Mouse (Mus musculus): ENCODE data around the gene Cep128. TPM values are rescaled to one million over a fixed set of nuclear protein-coding genes. Genes with fewer than 3 reads are reported as not detected.

Cep128 gene
- polyA plus RNA-seq, 1 experiment, result 216 TPM

DNA sequence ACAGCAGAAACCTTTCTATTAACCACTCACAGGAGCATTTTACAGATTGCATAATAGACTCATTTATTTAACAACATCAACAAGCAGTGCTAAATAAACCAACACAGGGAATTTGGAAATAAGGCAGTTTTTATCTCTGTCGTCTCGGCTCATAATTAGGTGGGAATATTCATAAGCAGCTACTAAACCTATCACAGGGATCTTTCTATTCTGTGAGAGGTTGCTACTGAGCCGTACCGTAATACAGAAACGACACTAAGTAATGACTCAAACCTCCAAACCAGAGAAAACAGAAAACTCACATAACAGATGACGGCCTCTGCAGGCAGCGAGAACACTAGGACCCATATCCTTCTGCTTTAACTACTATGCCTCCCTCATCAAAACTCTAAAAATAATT lies 163.6 kb downstream of the Cep128 start:
- Histone ChIP-seq H3K4me3 (ENCODE audit: control insufficient read depth, low read depth, low read length) (no peak overlapping the region), H3K27me3 (ENCODE audit: control insufficient read depth, insufficient read depth, low read length) (no peaks in the 10 kb centered on the region), H3K4me1 (ENCODE audit: control insufficient read depth, insufficient read depth, low read length) (no peaks in the 10 kb centered on the region), H3K36me3 (ENCODE audit: control insufficient read depth, insufficient read depth, low read length) (no peaks in the 10 kb centered on the region), H3K27ac (ENCODE audit: control insufficient read depth, insufficient read depth, low read depth, low read length) (no peak overlapping the region)
- TF ChIP-seq POLR2A (IDR thresholded peaks at IDR 0.05; ENCODE audit: control insufficient read depth, low read depth, low read length), result no peak
- no peak for TF ChIP-seq CTCF (IDR thresholded peaks at IDR 0.05; ENCODE audit: control insufficient read depth, insufficient read depth, insufficient replicate concordance, low read depth, low read length)

DNA sequence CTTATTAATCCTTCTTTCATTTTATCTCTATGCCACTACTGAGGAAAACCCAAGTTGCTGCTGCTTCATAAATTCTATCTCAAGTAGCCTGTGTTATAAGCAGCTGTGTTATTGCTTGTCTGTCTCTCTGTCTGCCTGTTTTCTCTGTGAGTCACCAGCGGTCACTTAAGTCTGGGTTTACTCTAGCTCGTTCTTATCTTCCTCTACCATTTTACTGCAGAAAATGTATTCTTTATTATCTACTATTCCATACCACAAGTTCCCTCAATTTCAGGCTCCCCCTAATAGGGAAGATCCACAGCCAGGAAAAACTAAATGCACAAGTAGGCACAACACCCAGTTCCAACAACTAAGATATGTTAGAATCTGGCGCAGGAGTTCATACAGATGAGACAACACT lies 178.7 kb downstream of the Cep128 start:
- no peaks in the 10 kb centered on the region for H3K36me3 ChIP-seq (ENCODE audit: control insufficient read depth, insufficient read depth, low read length)
- TF ChIP-seq POLR2A (IDR thresholded peaks at IDR 0.05; ENCODE audit: control insufficient read depth, low read depth, low read length), result no peak
- TF ChIP-seq CTCF (IDR thresholded peaks at IDR 0.05; ENCODE audit: control insufficient read depth, insufficient read depth, insufficient replicate concordance, low read depth, low read length), result no peak
- no peak overlapping the region for H3K4me3 ChIP-seq (ENCODE audit: control insufficient read depth, low read depth, low read length)
- no peak overlapping the region for H3K27ac ChIP-seq (ENCODE audit: control insufficient read depth, insufficient read depth, low read depth, low read length)
- H3K27me3 ChIP-seq (ENCODE audit: control insufficient read depth, insufficient read depth, low read length), result no peaks in the 10 kb centered on the region
- no peaks in the 10 kb centered on the region for H3K4me1 ChIP-seq (ENCODE audit: control insufficient read depth, insufficient read depth, low read length)

DNA sequence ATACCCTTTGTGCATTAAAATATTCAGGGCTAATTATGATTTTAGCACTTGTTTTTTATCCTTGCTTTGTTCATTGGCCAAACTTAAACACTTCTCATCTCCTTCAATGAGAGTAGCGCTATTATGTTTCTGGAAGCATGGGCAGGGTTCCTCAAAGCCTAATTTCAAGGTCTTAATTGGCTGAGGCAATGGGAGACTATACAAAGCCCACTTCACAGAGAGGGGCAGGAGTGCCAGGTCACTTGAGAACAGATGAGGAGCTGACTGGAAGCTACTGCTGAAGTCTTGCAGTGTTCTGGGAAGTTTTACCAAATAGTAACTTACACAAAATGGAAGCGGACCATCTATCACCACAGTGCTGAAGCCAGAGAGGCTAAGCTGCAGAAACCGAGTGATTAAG lies 179.9 kb downstream of the Cep128 start:
- no peak overlapping the region for H3K4me3 ChIP-seq (ENCODE audit: control insufficient read depth, low read depth, low read length)
- H3K27me3 ChIP-seq (ENCODE audit: control insufficient read depth, insufficient read depth, low read length), result no peaks in the 10 kb centered on the region
- H3K27ac ChIP-seq (ENCODE audit: control insufficient read depth, insufficient read depth, low read depth, low read length), result no peak overlapping the region
- no peaks in the 10 kb centered on the region for H3K36me3 ChIP-seq (ENCODE audit: control insufficient read depth, insufficient read depth, low read length)
- TF ChIP-seq CTCF (IDR thresholded peaks at IDR 0.05; ENCODE audit: control insufficient read depth, insufficient read depth, insufficient replicate concordance, low read depth, low read length) (no peak), POLR2A (IDR thresholded peaks at IDR 0.05; ENCODE audit: control insufficient read depth, low read depth, low read length) (no peak)
- H3K4me1 ChIP-seq (ENCODE audit: control insufficient read depth, insufficient read depth, low read length), result no peaks in the 10 kb centered on the region

DNA sequence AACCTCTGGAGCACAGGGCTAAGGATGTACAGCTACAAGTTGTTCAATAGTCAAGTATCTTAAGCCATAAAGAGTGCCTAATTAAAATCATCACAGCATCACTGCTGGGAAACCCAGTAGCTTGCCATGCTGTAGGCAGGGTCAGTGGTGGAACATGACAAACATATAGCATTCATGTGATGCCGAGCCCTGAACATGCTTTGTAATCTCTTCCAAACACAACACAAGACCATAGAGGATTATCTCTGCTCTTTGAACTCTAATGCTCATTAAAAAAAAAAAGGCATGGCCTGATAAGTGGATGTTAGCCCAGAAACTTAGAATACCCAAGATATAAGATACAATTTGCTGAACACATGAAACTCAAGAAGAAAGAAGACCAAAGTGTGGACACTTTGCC lies 181.7 kb downstream of the Cep128 start:
- H3K27me3 ChIP-seq (ENCODE audit: control insufficient read depth, insufficient read depth, low read length), result no peaks in the 10 kb centered on the region
- H3K36me3 ChIP-seq (ENCODE audit: control insufficient read depth, insufficient read depth, low read length), result no peaks in the 10 kb centered on the region
- TF ChIP-seq CTCF (IDR thresholded peaks at IDR 0.05; ENCODE audit: control insufficient read depth, insufficient read depth, insufficient replicate concordance, low read depth, low read length), result no peak
- no peak for TF ChIP-seq POLR2A (IDR thresholded peaks at IDR 0.05; ENCODE audit: control insufficient read depth, low read depth, low read length)
- no peak overlapping the region for H3K4me3 ChIP-seq (ENCODE audit: control insufficient read depth, low read depth, low read length)
- no peak overlapping the region for H3K27ac ChIP-seq (ENCODE audit: control insufficient read depth, insufficient read depth, low read depth, low read length)
- no peaks in the 10 kb centered on the region for H3K4me1 ChIP-seq (ENCODE audit: control insufficient read depth, insufficient read depth, low read length)

DNA sequence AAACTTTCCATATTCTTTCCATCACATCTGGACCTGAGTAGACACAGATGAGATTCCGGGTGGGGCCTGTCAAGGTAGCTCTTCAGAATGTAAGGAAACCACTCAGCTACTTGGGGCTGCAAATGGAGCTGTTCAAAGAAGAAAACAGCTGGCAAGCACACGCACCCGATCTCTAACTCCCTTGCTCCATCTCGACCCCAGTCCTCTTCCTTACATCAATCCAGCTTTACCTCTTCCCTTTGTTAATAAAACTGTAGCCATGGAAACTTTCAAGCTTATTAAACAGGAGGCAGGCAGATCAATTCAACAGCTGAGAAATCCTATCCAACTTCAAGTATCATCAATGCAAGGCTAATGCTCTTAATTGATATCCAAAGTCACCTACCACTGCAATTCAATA lies 195.1 kb downstream of the Cep128 start:
- Histone ChIP-seq H3K36me3 (ENCODE audit: control insufficient read depth, insufficient read depth, low read length) (no peaks in the 10 kb centered on the region), H3K4me1 (ENCODE audit: control insufficient read depth, insufficient read depth, low read length) (no peaks in the 10 kb centered on the region), H3K27me3 (ENCODE audit: control insufficient read depth, insufficient read depth, low read length) (no peaks in the 10 kb centered on the region), H3K27ac (ENCODE audit: control insufficient read depth, insufficient read depth, low read depth, low read length) (no peak overlapping the region), H3K4me3 (ENCODE audit: control insufficient read depth, low read depth, low read length) (no peak overlapping the region)
- no peak for TF ChIP-seq POLR2A (IDR thresholded peaks at IDR 0.05; ENCODE audit: control insufficient read depth, low read depth, low read length)
- no peak for TF ChIP-seq CTCF (IDR thresholded peaks at IDR 0.05; ENCODE audit: control insufficient read depth, insufficient read depth, insufficient replicate concordance, low read depth, low read length)

DNA sequence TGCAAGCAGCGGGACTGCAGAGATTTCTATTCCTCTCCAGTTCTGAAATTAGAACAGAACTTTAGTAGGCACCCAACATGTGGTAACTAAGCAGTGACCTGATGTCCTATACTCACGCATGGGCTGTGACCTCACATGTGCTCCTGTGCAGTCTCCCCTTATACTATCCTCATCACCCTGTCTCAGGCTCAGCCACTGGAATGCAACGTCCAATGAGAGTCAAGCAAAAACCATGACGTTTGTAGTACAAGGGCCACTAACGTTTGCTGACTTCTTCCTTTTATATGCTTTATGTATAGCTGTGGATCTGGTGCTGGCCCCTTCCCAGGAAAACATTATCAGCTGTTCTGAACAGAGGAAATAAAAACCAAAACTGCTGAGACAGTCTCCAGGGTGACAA lies 198.6 kb downstream of the Cep128 start:
- H3K36me3 ChIP-seq (ENCODE audit: control insufficient read depth, insufficient read depth, low read length), result no peaks in the 10 kb centered on the region
- no peak overlapping the region for H3K27ac ChIP-seq (ENCODE audit: control insufficient read depth, insufficient read depth, low read depth, low read length)
- no peak overlapping the region for H3K4me3 ChIP-seq (ENCODE audit: control insufficient read depth, low read depth, low read length)
- no peaks in the 10 kb centered on the region for H3K4me1 ChIP-seq (ENCODE audit: control insufficient read depth, insufficient read depth, low read length)
- no peaks in the 10 kb centered on the region for H3K27me3 ChIP-seq (ENCODE audit: control insufficient read depth, insufficient read depth, low read length)
- TF ChIP-seq POLR2A (IDR thresholded peaks at IDR 0.05; ENCODE audit: control insufficient read depth, low read depth, low read length) (no peak), CTCF (IDR thresholded peaks at IDR 0.05; ENCODE audit: control insufficient read depth, insufficient read depth, insufficient replicate concordance, low read depth, low read length) (no peak)

DNA sequence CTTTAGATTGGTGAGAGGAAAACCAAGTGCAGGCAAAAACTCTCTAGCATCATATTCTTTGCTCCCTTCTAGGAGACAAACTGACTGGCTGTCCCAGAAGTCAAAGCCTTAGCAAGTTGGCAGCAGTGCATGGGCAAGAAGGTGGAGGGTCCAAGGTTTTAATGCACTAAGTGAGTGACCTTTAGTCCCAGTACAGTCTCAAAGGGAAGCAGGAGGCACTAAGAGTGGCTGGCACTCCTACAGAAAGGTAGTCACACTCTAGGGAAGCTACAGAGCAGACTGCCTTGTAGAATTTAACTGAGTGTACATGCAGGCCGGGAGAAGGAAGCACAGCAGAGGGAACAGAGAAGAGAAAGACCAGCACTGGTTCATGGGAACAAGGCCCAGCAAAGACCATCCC lies 199.6 kb downstream of the Cep128 start:
- Histone ChIP-seq H3K27me3 (ENCODE audit: control insufficient read depth, insufficient read depth, low read length) (no peaks in the 10 kb centered on the region), H3K4me3 (ENCODE audit: control insufficient read depth, low read depth, low read length) (no peak overlapping the region), H3K27ac (ENCODE audit: control insufficient read depth, insufficient read depth, low read depth, low read length) (no peak overlapping the region), H3K36me3 (ENCODE audit: control insufficient read depth, insufficient read depth, low read length) (no peaks in the 10 kb centered on the region), H3K4me1 (ENCODE audit: control insufficient read depth, insufficient read depth, low read length) (no peaks in the 10 kb centered on the region)
- no peak for TF ChIP-seq POLR2A (IDR thresholded peaks at IDR 0.05; ENCODE audit: control insufficient read depth, low read depth, low read length)

DNA sequence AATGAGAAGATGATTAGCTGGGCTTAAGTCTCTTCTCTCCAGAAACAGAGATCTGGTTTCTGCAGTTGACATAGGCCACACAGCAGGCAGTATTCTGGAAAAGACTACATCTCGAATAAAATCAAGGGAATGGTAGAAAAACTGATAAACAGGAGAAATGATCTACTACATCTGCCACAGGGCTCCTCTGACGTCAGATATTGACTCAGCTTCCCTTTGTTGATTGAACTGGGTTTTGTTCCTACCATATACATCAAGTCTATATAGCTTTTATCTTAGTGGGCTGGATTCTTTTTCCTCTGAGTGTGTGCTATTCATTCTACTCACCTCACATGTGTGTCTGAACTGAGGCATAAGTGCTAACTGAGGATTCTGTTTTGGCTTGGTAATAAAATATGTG lies 200.3 kb downstream of the Cep128 start:
- H3K27ac ChIP-seq (ENCODE audit: control insufficient read depth, insufficient read depth, low read depth, low read length), result no peak overlapping the region
- TF ChIP-seq POLR2A (IDR thresholded peaks at IDR 0.05; ENCODE audit: control insufficient read depth, low read depth, low read length) (no peak), CTCF (IDR thresholded peaks at IDR 0.05; ENCODE audit: control insufficient read depth, insufficient read depth, insufficient replicate concordance, low read depth, low read length) (no peak)
- H3K4me1 ChIP-seq (ENCODE audit: control insufficient read depth, insufficient read depth, low read length), result no peaks in the 10 kb centered on the region
- no peak overlapping the region for H3K4me3 ChIP-seq (ENCODE audit: control insufficient read depth, low read depth, low read length)
- no peaks in the 10 kb centered on the region for H3K27me3 ChIP-seq (ENCODE audit: control insufficient read depth, insufficient read depth, low read length)
- no peaks in the 10 kb centered on the region for H3K36me3 ChIP-seq (ENCODE audit: control insufficient read depth, insufficient read depth, low read length)
